Mouse (Mus musculus) cerebellum, postnatal 10 days (tissue): Measurements from ENCODE around the gene Pds5b.
"Not testable (repeated sequence)": the region's sequence is repeated elsewhere in the genome, so short reads cannot be mapped to it uniquely, and the experiment has no call there.

Experiments used
- DNase-seq, 2 experiments: peaks; one replicate each; pipeline ENCODE4 v3.0.0; 2021; ENCODE audit warnings: mixed read lengths in 2 of 2

The Pds5b gene

GRCm38 (mm10) chr5:150706651-150707050 lies 33.1 kb downstream of the Pds5b start:
- DNase-seq, result not testable (repeated sequence)

DNA sequence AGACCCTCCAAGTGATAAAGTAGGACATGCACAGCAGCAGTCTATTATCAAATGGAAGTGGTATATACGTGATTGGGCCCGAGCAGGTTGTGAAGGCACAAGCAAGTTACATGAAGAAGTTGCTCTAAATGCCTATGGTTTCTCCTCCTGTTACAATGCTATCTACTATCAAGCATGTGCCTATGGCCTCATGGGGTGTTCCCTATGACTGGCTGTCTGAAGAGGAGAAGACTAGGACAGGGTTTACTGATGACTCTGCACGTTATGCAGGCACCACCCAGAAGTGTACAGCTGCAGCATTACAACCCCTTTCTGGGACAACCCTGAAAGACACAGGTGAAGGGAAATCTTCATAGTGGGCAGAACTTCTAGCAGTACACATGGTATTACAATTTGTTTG lies 33.6 kb downstream of the Pds5b start:
- not testable (repeated sequence) for DNase-seq

DNA sequence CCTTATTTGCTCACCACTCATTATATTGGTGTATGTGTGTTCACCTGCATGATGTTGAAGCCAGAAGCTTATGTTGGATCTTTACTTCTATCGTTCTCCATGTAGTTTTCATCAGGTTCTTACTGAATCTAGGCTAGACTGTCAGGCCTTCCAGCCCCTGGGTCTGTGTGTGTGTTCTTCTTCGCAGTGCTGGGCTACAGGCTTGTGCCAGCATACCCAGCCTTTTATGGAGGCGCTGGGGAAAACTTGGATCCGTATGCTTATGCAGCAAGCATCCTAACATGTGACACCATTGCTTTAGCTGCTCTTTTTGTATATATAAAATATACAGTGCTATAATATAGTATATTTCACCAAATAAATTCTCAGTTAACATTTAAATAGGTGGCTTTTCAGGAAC lies 38.0 kb downstream of the Pds5b start:
- no peak for DNase-seq

DNA sequence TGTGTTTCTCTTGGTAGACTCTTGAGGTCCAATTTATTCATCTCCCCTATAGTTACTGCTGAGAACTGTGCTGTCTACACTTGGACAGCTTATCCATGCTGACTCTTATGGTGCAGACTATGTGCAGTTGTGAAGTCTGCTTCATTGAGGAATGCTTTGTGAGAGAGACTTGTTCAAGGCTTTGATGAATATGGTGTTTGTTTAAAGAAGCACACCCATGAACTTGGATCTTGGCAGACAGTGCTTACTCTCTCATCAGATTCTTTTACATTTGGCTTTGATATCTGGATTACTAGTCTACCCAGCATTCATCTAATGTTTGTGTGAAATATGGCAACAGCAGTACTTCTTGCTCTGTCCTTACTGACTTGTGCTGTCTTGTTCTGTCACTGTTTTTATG lies 39.9 kb downstream of the Pds5b start:
- DNase-seq, result no peak

GRCm38 (mm10) chr5:150717775-150718174 lies 44.2 kb downstream of the Pds5b start:
- DNase-seq, result peak; percentile 59 to 71

GRCm38 (mm10) chr5:150724641-150725040 lies 51.1 kb downstream of the Pds5b start:
- no peak for DNase-seq

- not testable (repeated sequence) for DNase-seq
Measured at GRCm38 (mm10) chr5:150737028-150737427, 63.5 kb downstream of the Pds5b start.

GRCm38 (mm10) chr5:150739311-150739710 lies 65.8 kb downstream of the Pds5b start:
- no peak for DNase-seq

- DNase-seq, result no peak
Measured at GRCm38 (mm10) chr5:150740597-150740996, 67.1 kb downstream of the Pds5b start.

GRCm38 (mm10) chr5:150756623-150757022 lies 83.1 kb downstream of the Pds5b start:
- DNase-seq, result no peak

- no peak for DNase-seq
Measured at GRCm38 (mm10) chr5:150772403-150772802, 98.9 kb downstream of the Pds5b start.

GRCm38 (mm10) chr5:150773083-150773482 lies 99.5 kb downstream of the Pds5b start:
- no peak for DNase-seq

GRCm38 (mm10) chr5:150788261-150788660 lies 114.7 kb downstream of the Pds5b start:
- no peak for DNase-seq

GRCm38 (mm10) chr5:150789039-150789438 lies 115.5 kb downstream of the Pds5b start:
- DNase-seq, result no peak

DNA sequence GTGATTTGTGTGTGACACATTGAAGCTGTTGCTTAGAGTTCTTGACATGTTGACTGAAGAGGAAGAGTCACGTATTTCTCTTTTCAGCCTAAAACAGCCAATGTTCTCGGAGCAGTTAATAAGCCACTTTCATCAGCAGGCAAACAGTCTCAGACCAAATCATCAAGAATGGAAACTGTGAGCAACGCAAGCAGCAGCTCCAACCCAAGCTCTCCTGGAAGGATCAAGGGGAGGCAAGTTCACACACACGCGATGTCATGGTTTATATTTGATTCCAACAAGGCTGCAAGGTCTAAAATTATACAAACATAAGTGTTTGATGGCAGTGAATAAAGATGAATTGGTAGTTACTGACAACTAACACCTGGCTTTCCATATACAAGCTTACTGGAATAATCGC lies 120.6 kb downstream of the Pds5b start:
- no peak for DNase-seq

DNA sequence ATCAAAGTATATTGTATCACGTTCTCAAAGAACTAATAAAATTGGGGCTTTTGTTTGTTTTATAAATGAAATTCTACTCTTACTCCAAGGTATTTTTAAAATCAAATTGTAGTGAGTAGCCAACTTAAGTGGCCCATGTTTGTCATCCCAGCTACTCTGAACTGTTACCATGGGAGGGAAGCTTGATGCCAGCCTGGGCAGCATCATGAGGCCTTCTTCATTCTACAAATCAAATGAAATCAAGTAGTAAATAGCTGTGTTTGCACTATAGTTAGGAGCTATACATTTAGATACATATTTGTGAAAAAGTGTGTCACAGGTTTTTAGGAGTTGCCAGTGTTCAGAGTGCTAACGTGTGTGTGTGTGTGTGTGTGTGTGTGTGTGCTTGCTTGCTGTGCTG lies 126.5 kb downstream of the Pds5b start:
- no peak for DNase-seq

- DNase-seq, result no peak
Measured at GRCm38 (mm10) chr5:150814111-150814990, 140.8 kb downstream of the Pds5b start.

- no peak for DNase-seq
Measured at GRCm38 (mm10) chr5:150815400-150815799, 141.9 kb downstream of the Pds5b start.

- DNase-seq, result no peak
Measured at GRCm38 (mm10) chr5:150816775-150817174, 143.2 kb downstream of the Pds5b start.

DNA sequence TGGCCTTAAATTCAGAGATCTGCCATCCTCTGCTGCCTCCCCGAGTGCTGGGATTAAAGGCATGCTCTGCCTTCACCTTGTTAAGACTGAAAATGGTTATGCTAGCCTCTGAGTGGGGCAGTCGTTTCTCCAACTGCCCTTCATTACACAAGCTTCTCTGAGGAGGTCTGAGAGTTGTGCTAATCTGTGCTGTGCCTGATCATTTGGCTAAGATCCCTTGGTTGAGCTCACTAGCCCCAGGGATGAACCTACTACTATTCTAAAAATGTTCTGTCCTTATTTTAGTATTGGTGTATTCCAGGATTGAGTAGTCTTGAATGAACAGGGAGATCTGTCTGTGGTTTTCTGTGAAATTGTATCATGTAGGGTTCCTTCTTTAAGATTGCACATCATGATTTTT lies 144.5 kb downstream of the Pds5b start:
- no peak for DNase-seq

DNA sequence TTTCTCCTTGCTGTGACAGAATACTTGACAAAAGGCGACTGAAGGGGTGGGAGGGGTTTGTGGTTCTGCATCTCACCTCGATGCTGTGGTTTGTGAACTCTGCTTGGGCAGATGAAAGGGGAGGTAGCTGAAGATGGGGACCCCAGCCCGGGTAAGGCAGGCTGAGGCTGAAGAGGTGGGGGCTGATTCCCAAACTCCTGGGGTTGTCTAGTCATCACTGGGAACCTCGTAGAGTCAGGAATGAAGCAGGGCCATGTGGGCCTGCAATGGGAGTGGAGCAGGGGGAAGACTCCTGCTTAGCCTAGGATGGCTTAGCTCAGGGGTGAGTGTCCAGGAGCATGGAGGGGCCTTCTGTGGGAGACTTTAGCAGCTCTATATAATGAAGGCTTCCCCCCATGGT lies 145.3 kb downstream of the Pds5b start:
- no peak for DNase-seq

DNA sequence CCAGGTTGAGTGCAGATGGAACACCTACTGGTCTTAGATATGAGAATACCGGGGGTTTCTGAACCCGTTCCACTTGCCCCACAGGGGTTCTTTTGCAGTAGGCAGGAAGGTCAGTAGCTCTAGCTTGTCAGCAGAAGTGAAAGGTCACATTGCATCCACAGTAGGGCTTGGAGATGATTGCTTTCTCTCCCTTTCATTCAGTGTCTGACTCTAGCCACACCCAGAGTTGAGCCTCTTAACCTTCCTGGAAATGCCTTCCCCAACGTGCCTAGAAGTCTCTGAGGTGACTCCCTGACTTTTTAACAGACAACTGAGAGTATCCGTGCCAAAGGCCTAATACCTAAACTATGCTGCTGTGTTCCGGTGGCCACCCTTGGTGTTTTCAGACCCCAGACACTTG lies 146.0 kb downstream of the Pds5b start:
- no peak for DNase-seq

DNA sequence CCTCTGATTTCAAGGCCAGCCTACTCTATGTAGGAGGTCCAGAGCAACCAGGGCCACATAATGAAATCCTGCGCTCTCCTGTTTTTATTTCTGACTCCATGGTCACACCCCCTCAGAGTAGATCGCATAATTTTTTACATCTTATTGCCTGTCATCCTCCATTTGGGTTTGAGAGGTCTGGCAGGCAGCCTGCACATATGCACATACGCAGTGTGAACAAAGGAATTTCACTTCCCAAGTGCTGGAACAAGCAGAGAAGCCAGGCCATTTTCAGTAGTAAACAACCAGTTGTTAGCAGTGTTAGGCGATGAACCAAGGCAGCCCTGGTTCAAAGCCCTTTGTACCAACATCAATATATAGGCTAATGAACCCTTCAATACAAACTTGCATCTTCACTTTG lies 147.6 kb downstream of the Pds5b start:
- no peak for DNase-seq

GRCm38 (mm10) chr5:150822781-150823180 lies 149.2 kb downstream of the Pds5b start:
- no peak for DNase-seq

DNA sequence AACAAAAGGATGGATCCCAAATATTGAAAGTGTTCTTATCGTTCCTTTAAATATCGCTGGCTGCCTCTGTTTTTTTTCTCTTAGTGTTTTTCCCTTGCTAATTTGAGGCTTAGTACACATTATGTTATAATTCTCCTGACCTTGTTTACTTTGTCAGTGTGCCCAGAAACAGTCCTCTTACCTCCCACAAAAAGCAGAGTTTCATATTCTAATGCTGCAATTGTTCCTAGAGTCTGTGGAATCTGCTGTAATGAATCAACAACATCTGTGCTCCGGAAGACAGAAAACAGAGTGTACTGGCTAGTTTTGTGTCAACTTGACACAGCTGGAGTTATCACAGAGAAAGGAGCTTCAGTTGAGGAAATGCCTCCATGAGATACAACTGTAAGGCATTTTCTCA lies 149.8 kb downstream of the Pds5b start:
- no peak for DNase-seq
